Mouse (Mus musculus) MEL (cell line): ENCODE measurements around the gene N6amt1. TPM values are rescaled to one million over a fixed set of nuclear protein-coding genes. Genes with fewer than 3 reads are reported as not detected.

ENCODE experiments used
- DNase-seq: peaks from one replicate; pipeline ENCODE4 v3.0.0; 2011; ENCODE audit warnings: low read depth, low spot score
- H3K27ac ChIP-seq: 2 replicates; pipeline ENCODE4 v1.5.1; 2012; ENCODE audit warnings: low read depth, mild to moderate bottlenecking, control low read depth, low read length, moderate library complexity; ENCODE audit not compliant: control insufficient read depth
- H3K27me3 ChIP-seq, 2 experiments: fragments of 150-350 bp in 1 of 2; sonication (generic) in 1 of 2; 2 replicates each; pipeline ENCODE4 v1.6.1; 2012; ENCODE audit warnings: low read length in 2 of 2, mild to moderate bottlenecking in 2 of 2, improper control_type of control experiment in 1 of 2, moderate library complexity in 1 of 2; ENCODE audit not compliant: insufficient read depth in 2 of 2, control insufficient read depth in 1 of 2
- H3K36me3 ChIP-seq, 2 experiments: 2 replicates each; pipeline ENCODE4 v1.6.1; 2012 to 2014; ENCODE audit warnings: low read length in 2 of 2, improper control_type of control experiment in 1 of 2, inconsistent platforms in 1 of 2, mild to moderate bottlenecking in 1 of 2; ENCODE audit not compliant: insufficient read depth in 2 of 2, control insufficient read depth in 1 of 2
- H3K4me1 ChIP-seq, 2 experiments: fragments of 150-350 bp in 1 of 2; sonication (generic) in 1 of 2; 2 replicates each; pipeline ENCODE4 v1.6.1; 2012; ENCODE audit warnings: low read length in 2 of 2, improper control_type of control experiment in 1 of 2, mild to moderate bottlenecking in 1 of 2; ENCODE audit not compliant: insufficient read depth in 2 of 2, control insufficient read depth in 1 of 2
- H3K4me3 ChIP-seq, 2 experiments: fragments of 150-350 bp in 1 of 2; sonication (generic) in 1 of 2; 2 replicates each; pipeline ENCODE4 v1.5.1; 2012; ENCODE audit warnings: low read depth in 2 of 2, low read length in 2 of 2, mild to moderate bottlenecking in 2 of 2, moderate library complexity in 2 of 2, control low read depth in 1 of 2, improper control_type of control experiment in 1 of 2; ENCODE audit not compliant: control insufficient read depth in 1 of 2, insufficient read depth in 1 of 2
- H3K79me2 ChIP-seq: 2 replicates; pipeline ENCODE4 v1.6.1; 2012; ENCODE audit warnings: mild to moderate bottlenecking, low read length, moderate library complexity; ENCODE audit not compliant: control insufficient read depth, poor library complexity, insufficient read depth
- H3K9ac ChIP-seq: 2 replicates; pipeline ENCODE4 v1.6.1; 2012; ENCODE audit warnings: low read depth, mild to moderate bottlenecking, control low read depth, low read length, moderate library complexity; ENCODE audit not compliant: control insufficient read depth, poor library complexity, severe bottlenecking
- H3K9me3 ChIP-seq: fragments of 150-350 bp; sonication (generic); replicated peaks from 2 replicates; pipeline ENCODE4 v1.6.1; 2012; ENCODE audit warnings: mild to moderate bottlenecking, low read length, improper control_type of control experiment, moderate library complexity; ENCODE audit not compliant: insufficient read depth
- CHD2 ChIP-seq: IDR thresholded peaks from 2 replicates; pipeline ENCODE4 v1.6.1; 2011; ENCODE audit warnings: low read length, improper control_type of control experiment
- E2F4 ChIP-seq: IDR thresholded peaks from 2 replicates; pipeline ENCODE4 v1.6.1; 2011; ENCODE audit warnings: low read depth, low read length, improper control_type of control experiment, borderline replicate concordance
- ELF1 ChIP-seq: IDR thresholded peaks from 2 replicates; pipeline ENCODE4 v1.6.1; 2014; ENCODE audit warnings: low read depth, mild to moderate bottlenecking, inconsistent platforms, low read length, improper control_type of control experiment, moderate library complexity
- EP300 ChIP-seq, 2 experiments: IDR thresholded peaks; 2 replicates each; pipeline ENCODE4 v1.6.1; 2011; ENCODE audit warnings: improper control_type of control experiment in 2 of 2, low read length in 2 of 2, low read depth in 1 of 2, mild to moderate bottlenecking in 1 of 2
- ETS1 ChIP-seq: IDR thresholded peaks from 2 replicates; pipeline ENCODE4 v1.6.1; 2012; ENCODE audit warnings: low read depth, mild to moderate bottlenecking, inconsistent platforms, low read length, improper control_type of control experiment, moderate library complexity
- GABPA ChIP-seq: IDR thresholded peaks from 2 replicates; pipeline ENCODE4 v1.6.1; 2012; ENCODE audit warnings: low read depth, mild to moderate bottlenecking, inconsistent platforms, low read length, improper control_type of control experiment, moderate library complexity
- GATA1 ChIP-seq: IDR thresholded peaks from 2 replicates; pipeline ENCODE4 v1.6.1; 2011; ENCODE audit warnings: low read depth, low read length, improper control_type of control experiment
- JUND ChIP-seq: IDR thresholded peaks from 2 replicates; pipeline ENCODE4 v1.6.1; 2011; ENCODE audit warnings: low read depth, mild to moderate bottlenecking, improper control_type of control experiment, low read length
- MAX ChIP-seq: IDR thresholded peaks from 2 replicates; pipeline ENCODE4 v1.6.1; 2011; ENCODE audit warnings: low read length, improper control_type of control experiment
- MEF2A ChIP-seq: IDR thresholded peaks from 2 replicates; pipeline ENCODE4 v1.6.1; 2014; ENCODE audit warnings: low read depth, mild to moderate bottlenecking, inconsistent platforms, low read length, improper control_type of control experiment; ENCODE audit not compliant: poor library complexity, insufficient replicate concordance, severe bottlenecking; ENCODE audit errors: extremely low read depth
- MXI1 ChIP-seq: IDR thresholded peaks from 2 replicates; pipeline ENCODE4 v1.6.1; 2011; ENCODE audit warnings: mild to moderate bottlenecking, low read depth, low read length, improper control_type of control experiment
- MYC ChIP-seq: IDR thresholded peaks from 2 replicates; pipeline ENCODE4 v1.6.1; 2011; ENCODE audit warnings: low read depth, mild to moderate bottlenecking, low read length, improper control_type of control experiment, moderate library complexity
- NELFE ChIP-seq: IDR thresholded peaks from 2 replicates; pipeline ENCODE4 v1.6.1; 2011; ENCODE audit warnings: low read depth, low read length, improper control_type of control experiment
- NRF1 ChIP-seq: IDR thresholded peaks from 2 replicates; pipeline ENCODE4 v1.6.1; 2014; ENCODE audit warnings: low read depth, mild to moderate bottlenecking, inconsistent platforms, low read length, improper control_type of control experiment, moderate library complexity; ENCODE audit not compliant: poor library complexity, insufficient read depth, severe bottlenecking
- RAD21 ChIP-seq: IDR thresholded peaks from 2 replicates; pipeline ENCODE4 v1.6.1; 2011; ENCODE audit warnings: mild to moderate bottlenecking, low read depth, low read length, improper control_type of control experiment
- TAL1 ChIP-seq: IDR thresholded peaks from 2 replicates; pipeline ENCODE4 v1.6.1; 2012; ENCODE audit warnings: mild to moderate bottlenecking, inconsistent platforms, low read length, moderate library complexity, mixed read lengths
- TCF12 ChIP-seq: IDR thresholded peaks from 2 replicates; pipeline ENCODE4 v1.6.1; 2014; ENCODE audit warnings: low read depth, mild to moderate bottlenecking, inconsistent platforms, low read length, improper control_type of control experiment, moderate library complexity
- ZC3H11A ChIP-seq: IDR thresholded peaks from 2 replicates; pipeline ENCODE4 v1.6.1; 2012; ENCODE audit warnings: low read depth, mild to moderate bottlenecking, inconsistent platforms, low read length, improper control_type of control experiment
- ZKSCAN1 ChIP-seq: IDR thresholded peaks from 2 replicates; pipeline ENCODE4 v1.6.1; 2012; ENCODE audit warnings: low read depth, mild to moderate bottlenecking, inconsistent platforms, low read length, improper control_type of control experiment, moderate library complexity
- ZMIZ1 ChIP-seq: IDR thresholded peaks from 2 replicates; pipeline ENCODE4 v1.6.1; 2012; ENCODE audit warnings: low read depth, mild to moderate bottlenecking, inconsistent platforms, low read length, improper control_type of control experiment, moderate library complexity
- ZNF384 ChIP-seq: IDR thresholded peaks from 2 replicates; pipeline ENCODE4 v1.6.1; 2012; ENCODE audit warnings: low read depth, mild to moderate bottlenecking, inconsistent platforms, low read length, improper control_type of control experiment
- polyA plus RNA-seq, 2 experiments: library from polyadenylated mRNA; stranded (reverse) in 1 of 2; unstranded in 1 of 2; fragments of >175 nt in 1 of 2; fragments of >200 nt in 1 of 2; gene quantifications; 2 replicates each; pipeline versions ENCODE4 v1.2.1 to v1.2.4; 2012; ENCODE audit warnings: low replicate concordance in 2 of 2, low read depth in 1 of 2; ENCODE audit not compliant: insufficient read length in 2 of 2, insufficient read depth in 1 of 2, missing spikeins in 1 of 2
- total RNA-seq: library from RNA; depleted of rRNA; stranded (reverse); fragments of 300-350 nt; gene quantifications from 2 replicates; pipeline ENCODE4 v1.2.3, GENCODE M21; 2012

N6amt1 gene
- total and polyA plus RNA-seq, 3 experiments: 16.1 to 24.6 TPM; not detected in 1

GRCm38 (mm10) chr16:87305251-87306011 is 48.6 kb upstream of the N6amt1 start:
- Histone ChIP-seq H3K36me3 (no peaks in the 10 kb centered on the region), H3K79me2 (no peaks in the 10 kb centered on the region), H3K4me3 (no peak overlapping the region), H3K9ac (no peak overlapping the region), H3K9me3 (no peaks in the 10 kb centered on the region), H3K4me1 (no peaks in the 10 kb centered on the region), H3K27ac (no peak overlapping the region), H3K27me3 (no peaks in the 10 kb centered on the region; a peak in 1 of 4 replicates)
- DNase-seq: no peak
- TF ChIP-seq E2F4 (no peak), MEF2A (no peak), MYC (no peak), ELF1 (no peak), NRF1 (no peak), ZNF384 (no peak), TCF12 (no peak), ZKSCAN1 (no peak), ETS1 (no peak), MAX (no peak), RAD21 (no peak), GABPA (no peak), NELFE (no peak), CHD2 (no peak), ZMIZ1 (no peak), EP300 (IDR thresholded peaks at IDR 0.05; ENCODE audit: low read depth in 1 of 2, low read length in 2 of 2) (no peak), GATA1 (no peak), ZC3H11A (no peak)

- DNase-seq: no peak
- TF ChIP-seq ZMIZ1 (no peak), MXI1 (no peak), ZKSCAN1 (no peak), ELF1 (no peak), GABPA (no peak), JUND (no peak), TCF12 (no peak), TAL1 (no peak)
- no peaks in the 10 kb centered on the region for H3K4me1 ChIP-seq
Measured at GRCm38 (mm10) chr16:87307109-87307735, 46.8 kb upstream of the N6amt1 start.

More at GRCm38 (mm10) chr16:87307109-87307735, 46.8 kb upstream of the N6amt1 start:
- Histone ChIP-seq H3K27me3 (no peaks in the 10 kb centered on the region; a peak in 1 of 4 replicates), H3K9ac (no peak overlapping the region), H3K27ac (no peak overlapping the region), H3K9me3 (no peaks in the 10 kb centered on the region), H3K79me2 (no peaks in the 10 kb centered on the region), H3K4me3 (no peak overlapping the region), H3K36me3 (no peaks in the 10 kb centered on the region)
